Mouse (Mus musculus) ES-E14 (cell line): ENCODE data around the gene Snrnp35.

Experiments used
- CHD2 ChIP-seq: IDR thresholded peaks from 2 replicates; pipeline ENCODE4 v1.6.1; 2014; ENCODE audit warnings: mild to moderate bottlenecking, low read depth, low read length, inconsistent platforms
- HCFC1 ChIP-seq: IDR thresholded peaks from 2 replicates; pipeline ENCODE4 v1.6.1; 2012; ENCODE audit warnings: low read length, inconsistent platforms, borderline replicate concordance; ENCODE audit not compliant: insufficient read depth
- MAFK ChIP-seq: IDR thresholded peaks from 2 replicates; pipeline ENCODE4 v1.6.1; 2014; ENCODE audit warnings: mild to moderate bottlenecking, low read depth, low read length, inconsistent platforms; ENCODE audit not compliant: insufficient read depth
- ZC3H11A ChIP-seq: IDR thresholded peaks from 2 replicates; pipeline ENCODE4 v1.6.1; 2012; ENCODE audit warnings: low read depth, mild to moderate bottlenecking, inconsistent platforms, low read length, borderline replicate concordance
- ZNF384 ChIP-seq: IDR thresholded peaks from 2 replicates; pipeline ENCODE4 v1.6.1; 2012; ENCODE audit warnings: low read depth, low read length, inconsistent platforms

GRCm38 (mm10) chr5:124467766-124468165 is 15.2 kb upstream of the Snrnp35 start:
- TF ChIP-seq MAFK: no peak
- TF ChIP-seq CHD2: no peak
- no peak for TF ChIP-seq ZC3H11A
- TF ChIP-seq ZNF384: no peak
- no peak for TF ChIP-seq HCFC1
